Mouse (Mus musculus): ENCODE results near the gene Ppp1r18.

DNA sequence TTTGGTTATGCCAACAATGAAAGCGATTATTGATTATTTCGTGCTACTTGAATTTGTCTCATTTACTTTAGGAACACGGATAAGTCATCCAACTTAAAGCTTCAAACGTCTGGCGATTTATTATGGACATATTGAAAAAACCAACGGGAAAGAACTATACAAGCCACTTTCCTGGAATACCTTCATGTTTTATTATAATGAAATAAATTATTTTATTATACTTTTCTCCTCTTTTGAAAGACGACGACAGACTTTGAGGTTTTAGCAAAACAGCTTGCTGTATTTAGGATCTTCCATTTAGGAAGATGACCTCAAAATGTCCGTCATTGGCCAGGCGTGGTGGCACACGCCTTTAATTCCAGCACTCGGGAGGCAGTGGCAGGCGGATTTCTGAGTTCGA, 24.8 kb upstream of the Ppp1r18 start:
- TF ChIP-seq CTCF (IDR thresholded peaks at IDR 0.05; ENCODE audit: low read depth, low read length) (no peak), POLR2A (IDR thresholded peaks at IDR 0.05; ENCODE audit: extremely low read depth, insufficient read depth, low read length) (no peak)
